Mouse (Mus musculus) forebrain, embryonic 16.5 days (tissue): ENCODE data around the gene Btbd2. TPM values are rescaled to one million over a fixed set of nuclear protein-coding genes. Genes with fewer than 3 reads are reported as not detected.

Source experiments
- ATAC-seq: fragments of 200-750 bp; cut with Nextera tagmentation; 2 replicates; pipeline ENCODE4 v1.8.0; 2017; ENCODE audit warnings: mild to moderate bottlenecking, moderate library complexity
- H3K27ac ChIP-seq: fragments of 300-500 bp; sonication (generic); 2 replicates; pipeline ENCODE4 v1.5.1; 2014; ENCODE audit warnings: low read length, control low read depth
- H3K27me3 ChIP-seq: fragments of 300-500 bp; sonication (generic); replicated peaks from 2 replicates; pipeline ENCODE4 v1.6.1; 2014; ENCODE audit warnings: low read length; ENCODE audit not compliant: control insufficient read depth, insufficient read depth
- H3K36me3 ChIP-seq: fragments of 300-500 bp; sonication (generic); 2 replicates; pipeline ENCODE4 v1.6.1; 2014; ENCODE audit not compliant: control insufficient read depth, insufficient read depth
- H3K4me1 ChIP-seq: fragments of 300-500 bp; sonication (generic); replicated peaks from 2 replicates; pipeline ENCODE4 v1.6.1; 2014; ENCODE audit warnings: low read length; ENCODE audit not compliant: control insufficient read depth, insufficient read depth
- H3K4me2 ChIP-seq: fragments of 300-500 bp; sonication (generic); 2 replicates; pipeline ENCODE4 v1.6.1; 2014; ENCODE audit warnings: mild to moderate bottlenecking, low read length, control low read depth
- H3K4me3 ChIP-seq: fragments of 300-500 bp; sonication (generic); replicated peaks from 2 replicates; pipeline ENCODE4 v1.5.1; 2014; ENCODE audit warnings: mild to moderate bottlenecking, low read length, control low read depth
- H3K9ac ChIP-seq: fragments of 300-500 bp; sonication (generic); replicated peaks from 2 replicates; pipeline ENCODE4 v1.6.1; 2014; ENCODE audit warnings: low read depth, low read length, control low read depth
- H3K9me3 ChIP-seq: fragments of 300-500 bp; sonication (generic); 2 replicates; pipeline ENCODE4 v1.6.1; 2016; ENCODE audit warnings: low read length; ENCODE audit not compliant: control insufficient read depth
- WGBS: fragments of 180-500 bp; shearing (Covaris S2); extraction: QIAGEN DNeasy Blood & Tissue Kit; methylation state at CpG from one replicate; pipeline ENCODE4 v1.1.7; 2014; 5-methylcytosine and 5-hydroxymethylcytosine counted together
- polyA plus RNA-seq: library from polyadenylated mRNA; unstranded; fragments of >200 nt; fragmentation: Nextera tagmentation; extraction: Ambion mirVana; gene quantifications from 2 replicates; pipeline ENCODE4 v1.2.1, GENCODE M21; 2015

Gene Btbd2
- polyA plus RNA-seq, 1 experiment from 2014 or later: 75.2 TPM

GRCm38 (mm10) chr10:80674161-80674711 lies 17.4 kb upstream of the Btbd2 start:
- Histone ChIP-seq H3K4me3 (peak overlapping the region; percentile 93), H3K4me1 (peaks cover 59% of the 10 kb centered on the region), H3K9me3 (no peaks in the 10 kb centered on the region), H3K36me3 (peaks cover 6% of the 10 kb centered on the region), H3K27me3 (no peaks in the 10 kb centered on the region), H3K4me2 (peak overlapping the region; percentile 94), H3K27ac (no peak overlapping the region), H3K9ac (peak overlapping the region; percentile 95)
- ATAC-seq: no peak
- WGBS: 67% methylated on average over 5 of the region's 5 CpGs

DNA sequence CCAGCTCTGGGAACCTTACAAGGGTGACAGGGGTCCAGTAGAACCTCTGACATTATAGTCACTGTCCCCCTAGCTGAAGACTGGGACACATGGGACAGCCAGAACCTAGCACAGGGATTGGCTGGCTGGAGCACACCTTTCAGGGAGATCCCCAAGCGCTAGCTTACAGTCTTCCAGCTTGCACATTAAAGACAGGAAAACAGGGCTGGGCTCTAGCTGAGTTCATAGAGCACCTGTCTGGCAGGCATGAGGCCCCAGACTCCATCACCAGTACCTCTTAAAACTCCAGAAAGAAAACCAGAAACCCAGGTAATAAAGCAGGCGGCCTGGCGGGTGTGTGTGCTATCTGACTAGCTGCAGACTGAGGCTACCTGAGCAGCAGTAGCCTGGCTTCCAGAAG lies 16.8 kb upstream of the Btbd2 start:
- Histone ChIP-seq H3K36me3 (peaks cover 12% of the 10 kb centered on the region), H3K4me1 (peaks cover 54% of the 10 kb centered on the region), H3K27me3 (no peaks in the 10 kb centered on the region), H3K4me2 (peak overlapping the region; percentile 94), H3K4me3 (no peak overlapping the region), H3K9ac (peak overlapping the region; percentile 95), H3K9me3 (no peaks in the 10 kb centered on the region), H3K27ac (no peak overlapping the region)
- no peak for ATAC-seq
- 94% methylated on average over 3 of the region's 3 CpGs for WGBS

DNA sequence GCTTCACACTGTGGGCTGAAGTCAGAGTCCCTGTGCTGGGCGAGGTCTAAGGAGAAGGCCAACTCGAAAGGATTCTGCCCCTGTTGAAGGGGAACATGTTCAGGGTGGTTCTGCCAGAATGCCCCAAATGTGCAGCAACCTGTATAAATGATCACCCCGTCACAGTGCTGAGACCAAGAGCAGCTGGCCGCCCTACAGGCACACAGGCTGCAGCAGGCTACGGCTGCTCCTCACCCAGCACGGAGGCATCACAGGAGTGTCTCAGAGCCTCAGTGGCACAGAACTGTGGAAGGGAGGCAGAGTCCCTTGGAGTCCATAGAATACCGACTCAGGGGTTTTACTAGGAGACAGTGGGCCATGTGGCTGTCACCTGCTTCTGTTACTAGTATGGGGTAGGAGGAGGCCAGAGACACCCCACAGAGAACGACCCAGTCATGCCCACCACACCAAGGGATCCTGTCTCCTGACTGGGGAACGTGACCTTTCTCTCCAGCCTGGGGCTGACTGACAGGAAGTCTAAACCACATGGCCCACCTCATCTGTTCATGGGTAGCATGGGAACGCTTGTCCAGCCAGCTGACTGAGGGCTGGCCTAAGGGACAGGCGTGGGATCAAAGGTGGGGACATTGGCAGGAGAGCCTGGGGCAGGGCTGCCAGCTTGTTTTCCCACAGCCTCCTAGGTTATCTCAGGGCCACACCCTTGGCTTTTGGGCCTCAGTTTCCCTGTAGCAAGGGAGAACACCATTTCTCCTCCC lies 15.2 kb upstream of the Btbd2 start:
- Histone ChIP-seq H3K4me1 (peaks cover 38% of the 10 kb centered on the region), H3K36me3 (peaks cover 27% of the 10 kb centered on the region), H3K9ac (no peak overlapping the region), H3K9me3 (no peaks in the 10 kb centered on the region), H3K27ac (no peak overlapping the region), H3K4me2 (no peak overlapping the region), H3K27me3 (no peaks in the 10 kb centered on the region), H3K4me3 (no peak overlapping the region)
- WGBS: 89% methylated on average over 11 of the region's 11 CpGs
- no peak for ATAC-seq

- no peaks in the 10 kb centered on the region for H3K9me3 ChIP-seq
- no peak overlapping the region for H3K4me3 ChIP-seq
- ATAC-seq: no peak
- H3K27me3 ChIP-seq: no peaks in the 10 kb centered on the region
- no peak overlapping the region for H3K4me2 ChIP-seq
- WGBS: 94% methylated on average over 4 of the region's 4 CpGs
- no peak overlapping the region for H3K9ac ChIP-seq
- peaks cover 34% of the 10 kb centered on the region for H3K36me3 ChIP-seq
- peaks cover 34% of the 10 kb centered on the region for H3K4me1 ChIP-seq
- H3K27ac ChIP-seq: no peak overlapping the region
Measured at GRCm38 (mm10) chr10:80671251-80671650, 14.4 kb upstream of the Btbd2 start.

- WGBS: 91% methylated on average over 2 of the region's 2 CpGs
- H3K27ac ChIP-seq: no peak overlapping the region
- H3K9me3 ChIP-seq: no peaks in the 10 kb centered on the region
- peaks cover 36% of the 10 kb centered on the region for H3K36me3 ChIP-seq
- H3K4me3 ChIP-seq: no peak overlapping the region
- no peak for ATAC-seq
- H3K9ac ChIP-seq: no peak overlapping the region
- H3K4me2 ChIP-seq: no peak overlapping the region
- no peaks in the 10 kb centered on the region for H3K27me3 ChIP-seq
- H3K4me1 ChIP-seq: peaks cover 34% of the 10 kb centered on the region
Measured at GRCm38 (mm10) chr10:80670531-80670930, 13.7 kb upstream of the Btbd2 start.

DNA sequence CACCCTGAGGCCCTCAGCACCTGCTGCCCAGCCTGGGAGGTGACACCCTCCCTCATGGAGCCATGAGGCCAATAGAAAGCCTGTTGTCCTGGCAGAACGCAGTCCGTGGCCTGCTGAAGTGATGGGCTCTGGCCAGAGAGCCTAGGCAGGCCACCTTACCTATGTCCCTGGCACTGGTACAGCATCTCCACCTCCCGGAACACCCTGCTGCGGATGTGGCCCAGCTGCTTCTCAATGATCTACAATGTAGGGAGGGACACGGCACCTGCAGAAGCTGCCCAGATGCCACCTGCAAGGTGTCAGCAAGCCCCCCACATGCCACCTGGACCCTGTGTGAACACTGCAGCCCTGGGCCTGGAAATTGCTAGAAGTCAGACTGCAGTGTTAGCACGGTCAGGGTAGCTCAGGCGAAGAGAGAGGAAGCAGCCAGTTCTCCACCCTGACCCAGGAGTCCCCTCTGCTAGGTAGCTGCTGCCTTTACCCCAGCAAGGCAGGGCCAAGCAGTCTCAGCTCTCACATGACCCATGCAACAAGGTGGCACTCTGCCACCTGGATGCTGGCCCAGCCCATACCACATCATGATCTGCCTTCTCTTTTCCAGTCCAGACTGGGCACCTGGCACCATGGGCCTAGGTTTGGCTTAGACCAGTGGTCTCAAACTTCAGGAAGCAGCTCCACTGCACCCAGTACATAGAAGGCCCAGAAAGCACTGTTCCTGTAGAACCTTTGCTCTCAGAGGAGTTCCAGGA lies 13.0 kb upstream of the Btbd2 start:
- Histone ChIP-seq H3K36me3 (peaks cover 36% of the 10 kb centered on the region), H3K4me1 (peaks cover 34% of the 10 kb centered on the region), H3K9me3 (no peaks in the 10 kb centered on the region), H3K4me3 (no peak overlapping the region), H3K27ac (no peak overlapping the region), H3K27me3 (no peaks in the 10 kb centered on the region), H3K4me2 (no peak overlapping the region), H3K9ac (no peak overlapping the region)
- 97% methylated on average over 7 of the region's 7 CpGs for WGBS
- ATAC-seq: no peak

DNA sequence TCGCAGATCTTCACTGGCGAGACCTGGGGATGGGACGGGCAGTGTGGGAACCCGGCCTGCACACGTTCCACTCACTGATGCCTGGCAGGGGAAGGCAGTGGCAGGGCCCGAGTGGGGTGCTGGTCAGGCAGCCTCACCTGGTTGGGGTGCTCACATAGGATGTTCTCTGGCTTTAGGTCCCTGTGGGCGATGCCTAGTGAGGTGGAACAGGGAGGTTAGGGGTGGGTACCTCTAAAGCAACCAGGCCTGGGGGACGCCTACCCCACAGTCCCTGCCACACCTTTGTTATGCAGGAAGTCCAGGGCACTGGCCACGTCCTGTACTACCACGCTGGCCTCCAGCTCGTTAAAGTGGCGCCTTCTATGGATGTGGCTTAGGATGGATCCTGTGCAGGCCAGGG lies 12.1 kb upstream of the Btbd2 start:
- H3K27ac ChIP-seq: no peak overlapping the region
- peaks cover 36% of the 10 kb centered on the region for H3K36me3 ChIP-seq
- WGBS: 90% methylated on average over 12 of the region's 12 CpGs

GRCm38 (mm10) chr10:80668614-80669013 lies 11.7 kb upstream of the Btbd2 start:
- Histone ChIP-seq H3K4me2 (no peak overlapping the region), H3K4me1 (peaks cover 21% of the 10 kb centered on the region), H3K9ac (no peak overlapping the region), H3K27ac (no peak overlapping the region), H3K27me3 (no peaks in the 10 kb centered on the region), H3K4me3 (no peak overlapping the region), H3K9me3 (no peaks in the 10 kb centered on the region), H3K36me3 (peaks cover 36% of the 10 kb centered on the region)
- WGBS: 86% methylated on average over 11 of the region's 11 CpGs
- no peak for ATAC-seq

More for the DNA sequence above, 12.1 kb upstream of the Btbd2 start:
- H3K4me1 ChIP-seq: peaks cover 25% of the 10 kb centered on the region
- no peak overlapping the region for H3K4me2 ChIP-seq
- no peaks in the 10 kb centered on the region for H3K9me3 ChIP-seq
- no peak overlapping the region for H3K9ac ChIP-seq
- H3K4me3 ChIP-seq: no peak overlapping the region
- no peaks in the 10 kb centered on the region for H3K27me3 ChIP-seq
- no peak for ATAC-seq

GRCm38 (mm10) chr10:80666837-80667412 lies 10.1 kb upstream of the Btbd2 start:
- no peak overlapping the region for H3K27ac ChIP-seq
- H3K27me3 ChIP-seq: no peaks in the 10 kb centered on the region
- H3K4me3 ChIP-seq: no peak overlapping the region
- H3K36me3 ChIP-seq: peaks cover 36% of the 10 kb centered on the region
- no peak overlapping the region for H3K9ac ChIP-seq
- H3K4me2 ChIP-seq: no peak overlapping the region
- H3K4me1 ChIP-seq: 0 out of 2 replicates have a peak, but pooled peaks cover 6% of the 10 kb centered on the region
- 85% methylated on average over 16 of the region's 19 CpGs for WGBS
- H3K9me3 ChIP-seq: no peaks in the 10 kb centered on the region
- no peak for ATAC-seq
